Mouse (Mus musculus): Measurements from ENCODE around the gene Klk1b3. TPM values are rescaled to one million over a fixed set of nuclear protein-coding genes. Genes with fewer than 3 reads are reported as not detected.
"Not testable (repeated sequence)": the region's sequence is repeated elsewhere in the genome, so short reads cannot be mapped to it uniquely, and the experiment has no call there.

The Klk1b3 gene
- polyA plus RNA-seq, 1 experiment from 2014 or later, result not detected

- Histone ChIP-seq H3K9me3 (replicated peaks) (no peaks in the 10 kb centered on the region), H3K4me1 (no peaks in the 10 kb centered on the region), H3K27me3 (replicated peaks) (0 out of 2 replicates have a peak, but pooled peaks cover 2% of the 10 kb centered on the region), H3K4me3 (replicated peaks) (no peak overlapping the region), H3K27ac (replicated peaks) (no peak overlapping the region), H3K36me3 (no peaks in the 10 kb centered on the region), H3K4me2 (no peak overlapping the region), H3K9ac (replicated peaks) (no peak overlapping the region)
- no peak for ATAC-seq (ENCODE audit: low FRiP score)
- 53% methylated on average over 2 of the region's 2 CpGs for WGBS
These were observed 41.9 kb downstream of the Klk1b3 start for GRCm38 (mm10) chr7:44239913-44240312.

- 50% methylated on average over 1 of the region's 1 CpGs for WGBS
These were observed 42.7 kb downstream of the Klk1b3 start for GRCm38 (mm10) chr7:44240712-44241111.

GRCm38 (mm10) chr7:44241163-44241562, 43.2 kb downstream of the Klk1b3 start:
- Histone ChIP-seq H3K9ac (replicated peaks) (no peak overlapping the region), H3K4me1 (peaks cover 9% of the 10 kb centered on the region), H3K27me3 (replicated peaks) (no peaks in the 10 kb centered on the region), H3K4me3 (replicated peaks) (no peak overlapping the region), H3K4me2 (no peak overlapping the region), H3K27ac (replicated peaks) (no peak overlapping the region), H3K9me3 (replicated peaks) (no peaks in the 10 kb centered on the region), H3K36me3 (no peaks in the 10 kb centered on the region)
- no peak for ATAC-seq (ENCODE audit: low FRiP score)
- 83% methylated on average over 2 of the region's 2 CpGs for WGBS

More at GRCm38 (mm10) chr7:44240712-44241111, 42.7 kb downstream of the Klk1b3 start:
- Histone ChIP-seq H3K27ac (replicated peaks) (no peak overlapping the region), H3K9ac (replicated peaks) (no peak overlapping the region), H3K27me3 (replicated peaks) (no peaks in the 10 kb centered on the region), H3K36me3 (no peaks in the 10 kb centered on the region), H3K4me3 (replicated peaks) (no peak overlapping the region), H3K4me2 (no peak overlapping the region), H3K9me3 (replicated peaks) (no peaks in the 10 kb centered on the region), H3K4me1 (peaks cover 7% of the 10 kb centered on the region)
- no peak for ATAC-seq (ENCODE audit: low FRiP score)

DNA sequence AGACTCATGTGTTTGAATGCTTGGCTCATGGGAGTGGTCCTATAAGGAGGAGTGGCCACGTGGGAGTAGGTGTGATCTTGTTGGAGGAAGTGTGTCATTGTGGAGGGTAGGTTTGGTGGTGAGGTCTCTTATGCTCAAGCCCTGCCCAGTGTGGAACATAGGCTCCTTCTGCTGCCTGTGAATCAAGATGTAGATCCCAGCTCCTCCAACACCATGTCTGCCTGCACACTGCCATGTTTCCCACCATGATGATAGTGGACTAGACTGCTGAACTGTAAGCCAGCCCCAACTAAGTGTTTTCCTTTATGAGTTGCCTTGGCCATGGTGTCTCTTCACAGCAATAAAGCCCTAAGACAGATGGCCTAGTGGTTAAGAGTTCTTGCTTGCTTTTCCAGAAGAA, 46.1 kb downstream of the Klk1b3 start:
- H3K36me3 ChIP-seq, result peaks cover 6% of the 10 kb centered on the region
- WGBS, result 63% methylated on average over 1 of the region's 1 CpGs

DNA sequence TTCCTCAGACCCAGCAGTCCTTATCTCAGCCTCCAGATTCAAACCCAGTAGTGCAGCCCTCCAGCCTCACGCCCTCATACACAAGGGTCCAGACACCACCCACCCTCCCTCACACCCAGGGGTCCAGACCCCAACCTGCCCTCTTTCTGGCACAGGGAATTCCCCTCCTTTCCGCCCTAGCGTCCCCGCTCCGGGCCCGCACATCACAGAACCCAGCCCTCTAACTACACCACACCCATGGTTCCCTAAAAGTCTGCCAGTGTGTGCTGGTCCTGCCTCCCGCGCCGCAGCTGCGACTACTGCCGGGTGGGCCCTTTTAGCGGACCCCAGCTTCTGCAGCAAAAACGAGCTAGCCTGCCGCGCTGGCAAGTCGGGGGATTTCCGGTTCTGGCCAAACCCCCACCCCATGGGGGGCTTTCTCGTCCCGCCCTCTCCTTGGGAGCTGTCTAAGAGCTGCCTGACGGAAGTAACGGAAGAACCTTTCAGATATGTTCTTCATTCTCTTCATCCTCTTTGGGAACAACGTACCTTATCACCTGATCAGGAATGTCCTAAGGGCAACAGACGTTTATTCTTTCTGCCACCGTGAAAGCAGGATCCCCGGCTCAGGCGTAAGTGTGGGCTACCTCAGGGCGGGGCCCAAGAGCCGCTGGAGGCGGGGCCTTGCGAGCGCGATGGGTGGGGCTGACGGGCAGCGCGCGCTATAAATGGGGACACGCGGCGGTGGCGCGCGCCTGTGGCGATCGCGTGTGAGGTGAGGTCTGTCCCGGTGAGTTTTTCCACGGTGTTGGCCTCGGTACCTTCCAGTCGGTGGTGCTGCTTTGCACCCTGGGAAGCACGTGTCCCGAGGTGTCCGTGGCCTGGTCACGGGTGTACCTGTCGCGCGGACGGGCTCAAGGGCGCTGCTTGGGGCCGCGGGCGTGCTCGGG, 48.3 kb downstream of the Klk1b3 start, which contains the start of the genes 1700028J19Rik and 2410002F23Rik:
Gene 1700028J19Rik (minus strand): TSS at position 641 of the 929 bp plus-strand sequence.
Gene 2410002F23Rik (plus strand): TSS at position 668 of the 929 bp plus-strand sequence.
- peak; percentile 88 for ATAC-seq (ENCODE audit: low FRiP score)

More for the DNA sequence above, 46.1 kb downstream of the Klk1b3 start:
- H3K9ac ChIP-seq (replicated peaks), result no peak overlapping the region
- H3K27me3 ChIP-seq (replicated peaks), result no peaks in the 10 kb centered on the region
- H3K4me3 ChIP-seq (replicated peaks), result no peak overlapping the region
- no peak for ATAC-seq (ENCODE audit: low FRiP score)
- H3K9me3 ChIP-seq (replicated peaks), result no peaks in the 10 kb centered on the region
- no peak overlapping the region for H3K4me2 ChIP-seq
- H3K4me1 ChIP-seq, result peaks cover 26% of the 10 kb centered on the region
- H3K27ac ChIP-seq (replicated peaks), result no peak overlapping the region

GRCm38 (mm10) chr7:44246984-44247470, 49.0 kb downstream of the Klk1b3 start:
- peak overlapping the region; percentile 92 for H3K4me3 ChIP-seq (replicated peaks)
- H3K36me3 ChIP-seq, result peaks cover 28% of the 10 kb centered on the region
- H3K9me3 ChIP-seq (replicated peaks), result no peaks in the 10 kb centered on the region
- H3K27me3 ChIP-seq (replicated peaks), result no peaks in the 10 kb centered on the region
- H3K4me2 ChIP-seq, result peak overlapping the region; percentile 67
- under 1% methylated on average over 23 of the region's 23 CpGs for WGBS
- peak overlapping the region; percentile 98 for H3K9ac ChIP-seq (replicated peaks)
- peak overlapping the region; percentile 97 for H3K27ac ChIP-seq (replicated peaks)
- peak; percentile 54 for ATAC-seq (ENCODE audit: low FRiP score)
- H3K4me1 ChIP-seq, result peaks cover 38% of the 10 kb centered on the region

More for the DNA sequence above, 48.3 kb downstream of the Klk1b3 start, which contains the start of the genes 1700028J19Rik and 2410002F23Rik:
- peak within 1 kb of the TSS; percentile 97 for H3K27ac ChIP-seq (replicated peaks)
- WGBS, result under 1% methylated on average over 62 of the region's 62 CpGs
- peak within 1 kb of the TSS; percentile 67 for H3K4me2 ChIP-seq
- H3K36me3 ChIP-seq, result peaks cover 26% of the 10 kb centered on the region
- H3K4me3 ChIP-seq (replicated peaks), result peak within 1 kb of the TSS; percentile 92
- H3K27me3 ChIP-seq (replicated peaks), result no peaks in the 10 kb centered on the region
- H3K4me1 ChIP-seq, result peaks cover 37% of the 10 kb centered on the region
- H3K9me3 ChIP-seq (replicated peaks), result no peaks in the 10 kb centered on the region
- H3K9ac ChIP-seq (replicated peaks), result peak within 1 kb of the TSS; percentile 98

DNA sequence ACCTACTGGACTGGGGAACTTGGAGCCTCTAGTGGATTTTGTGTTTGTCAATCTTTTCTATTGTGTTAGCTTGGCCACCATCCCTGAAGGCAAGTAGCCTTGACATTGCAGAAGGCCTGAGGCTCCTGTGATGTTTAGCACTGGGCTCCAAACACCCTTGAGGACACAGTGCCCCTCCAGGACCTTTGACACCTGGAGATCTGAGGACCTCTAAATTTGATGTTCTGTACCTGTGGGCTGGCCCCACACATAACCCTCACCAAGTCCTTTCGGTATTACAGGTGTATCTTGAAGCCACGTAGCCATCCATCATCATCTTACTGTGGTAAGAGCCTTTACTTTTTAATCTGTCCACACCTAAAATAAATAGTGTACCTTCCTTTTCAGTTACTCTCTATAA, 50.0 kb downstream of the Klk1b3 start:
- peak overlapping the region; percentile 98; the same call in 1 of the 2 replicates for H3K9ac ChIP-seq (replicated peaks)
- H3K4me3 ChIP-seq (replicated peaks), result peak overlapping the region; percentile 92
- peak overlapping the region; percentile 67 for H3K4me2 ChIP-seq
- H3K4me1 ChIP-seq, result peaks cover 45% of the 10 kb centered on the region
- no peaks in the 10 kb centered on the region for H3K27me3 ChIP-seq (replicated peaks)
- H3K36me3 ChIP-seq, result peaks cover 38% of the 10 kb centered on the region
- H3K9me3 ChIP-seq (replicated peaks), result no peaks in the 10 kb centered on the region
- H3K27ac ChIP-seq (replicated peaks), result 0 out of 2 replicates have a peak overlapping the region, but pooled peaks have one; percentile 18
- no peak for ATAC-seq (ENCODE audit: low FRiP score)
- WGBS, result 93% methylated on average over 2 of the region's 2 CpGs

DNA sequence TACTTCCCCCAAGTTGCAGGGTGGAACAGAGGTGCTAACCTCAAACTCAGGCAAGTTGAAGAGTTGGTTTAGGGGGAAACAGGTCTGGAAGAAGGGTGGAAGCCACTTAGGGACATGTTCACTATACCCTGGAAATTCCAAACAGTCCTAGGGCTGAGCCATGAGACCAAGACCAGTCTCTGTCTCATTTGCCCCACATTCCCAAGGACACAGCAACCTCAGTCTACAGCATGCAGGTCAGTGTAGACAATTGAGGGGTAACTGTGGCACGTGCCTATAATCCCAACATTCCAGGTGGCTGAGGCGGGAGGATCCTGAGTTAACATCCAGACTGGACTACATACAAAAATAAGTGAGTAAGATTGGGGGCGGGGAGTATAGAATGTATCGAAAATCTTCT, 51.3 kb downstream of the Klk1b3 start:
- Histone ChIP-seq H3K9me3 (replicated peaks) (no peaks in the 10 kb centered on the region), H3K9ac (replicated peaks) (no peak overlapping the region), H3K27ac (replicated peaks) (no peak overlapping the region), H3K4me1 (peaks cover 45% of the 10 kb centered on the region), H3K4me3 (replicated peaks) (no peak overlapping the region), H3K36me3 (peaks cover 43% of the 10 kb centered on the region), H3K4me2 (no peak overlapping the region), H3K27me3 (replicated peaks) (no peaks in the 10 kb centered on the region)
- 94% methylated on average over 4 of the region's 4 CpGs for WGBS
- no peak for ATAC-seq (ENCODE audit: low FRiP score)

GRCm38 (mm10) chr7:44250732-44251275, 52.8 kb downstream of the Klk1b3 start:
- 90% methylated on average over 17 of the region's 17 CpGs for WGBS
- not testable (repeated sequence) for H3K9ac ChIP-seq (replicated peaks); H3K27ac ChIP-seq (replicated peaks); H3K4me2 ChIP-seq; ATAC-seq (ENCODE audit: low FRiP score); H3K27me3 ChIP-seq (replicated peaks); H3K4me3 ChIP-seq (replicated peaks); H3K9me3 ChIP-seq (replicated peaks)
- H3K4me1 ChIP-seq, result peaks cover 37% of the 10 kb centered on the region
- peaks cover 43% of the 10 kb centered on the region for H3K36me3 ChIP-seq
